Mouse (Mus musculus) testis, adult 2 months (tissue): ENCODE results near the gene Kif4.

Experiments
- CTCF ChIP-seq: fragments of 200-500 bp; IDR thresholded peaks from 2 replicates; pipeline ENCODE4 v1.5.1; 2012; ENCODE audit warnings: low read depth, mild to moderate bottlenecking, inconsistent platforms, low read length, moderate library complexity; ENCODE audit not compliant: control insufficient read depth, insufficient read depth, insufficient replicate concordance
- POLR2A ChIP-seq: fragments of 200-500 bp; IDR thresholded peaks from 2 replicates; pipeline ENCODE4 v1.6.1; 2012; ENCODE audit warnings: low read depth, mild to moderate bottlenecking, inconsistent platforms, low read length, moderate library complexity; ENCODE audit not compliant: control insufficient read depth

GRCm38 (mm10) chrX:100594791-100595190, 30.7 kb upstream of the Kif4 start, which contains the start of gene P2ry4:
- TF ChIP-seq CTCF (no peak), POLR2A (no peak)
